Mouse (Mus musculus) forebrain, embryonic 13.5 days (tissue): ENCODE measurements around the gene Sppl2b. TPM values are rescaled to one million over a fixed set of nuclear protein-coding genes. Genes with fewer than 3 reads are reported as not detected.

Experiments used
- ATAC-seq: fragments of 200-750 bp; cut with Nextera tagmentation; 2 replicates; pipeline ENCODE4 v1.8.0; 2017
- H3K27ac ChIP-seq: fragments of 300-500 bp; sonication (generic); 2 replicates; pipeline ENCODE4 v1.5.1; 2015; ENCODE audit warnings: inconsistent platforms, mild to moderate bottlenecking, moderate library complexity
- H3K27me3 ChIP-seq: fragments of 300-500 bp; sonication (generic); 2 replicates; pipeline ENCODE4 v1.6.1; 2015; ENCODE audit warnings: mild to moderate bottlenecking, inconsistent platforms
- H3K36me3 ChIP-seq: fragments of 300-500 bp; sonication (generic); 2 replicates; pipeline ENCODE4 v1.6.1; 2015; ENCODE audit warnings: mild to moderate bottlenecking, inconsistent platforms; ENCODE audit not compliant: poor library complexity, severe bottlenecking
- H3K4me1 ChIP-seq: fragments of 300-500 bp; sonication (generic); 2 replicates; pipeline ENCODE4 v1.6.1; 2015; ENCODE audit warnings: inconsistent platforms
- H3K4me2 ChIP-seq: fragments of 300-500 bp; sonication (generic); 2 replicates; pipeline ENCODE4 v1.6.1; 2015; ENCODE audit warnings: inconsistent platforms, mild to moderate bottlenecking, moderate library complexity
- H3K4me3 ChIP-seq: fragments of 300-500 bp; sonication (generic); 2 replicates; pipeline ENCODE4 v1.5.1; 2015; ENCODE audit warnings: mild to moderate bottlenecking, inconsistent platforms
- H3K9ac ChIP-seq: fragments of 300-500 bp; sonication (generic); 2 replicates; pipeline ENCODE4 v1.6.1; 2015; ENCODE audit warnings: mild to moderate bottlenecking, inconsistent platforms
- H3K9me3 ChIP-seq: fragments of 300-500 bp; sonication (generic); replicated peaks from 2 replicates; pipeline ENCODE4 v1.6.1; 2016; ENCODE audit warnings: inconsistent platforms
- WGBS: fragments of 180-500 bp; shearing (Covaris S2); methylation state at CpG from one replicate; pipeline ENCODE4 v1.1.7; 2015; 5-methylcytosine and 5-hydroxymethylcytosine counted together
- polyA plus RNA-seq: library from polyadenylated mRNA; unstranded; fragments of >200 nt; fragmentation: Nextera tagmentation; extraction: Ambion mirVana; gene quantifications from 2 replicates; pipeline ENCODE4 v1.2.1, GENCODE M21; 2015

Sppl2b gene
- polyA plus RNA-seq, 1 experiment from 2014 or later, result 40.1 TPM

DNA sequence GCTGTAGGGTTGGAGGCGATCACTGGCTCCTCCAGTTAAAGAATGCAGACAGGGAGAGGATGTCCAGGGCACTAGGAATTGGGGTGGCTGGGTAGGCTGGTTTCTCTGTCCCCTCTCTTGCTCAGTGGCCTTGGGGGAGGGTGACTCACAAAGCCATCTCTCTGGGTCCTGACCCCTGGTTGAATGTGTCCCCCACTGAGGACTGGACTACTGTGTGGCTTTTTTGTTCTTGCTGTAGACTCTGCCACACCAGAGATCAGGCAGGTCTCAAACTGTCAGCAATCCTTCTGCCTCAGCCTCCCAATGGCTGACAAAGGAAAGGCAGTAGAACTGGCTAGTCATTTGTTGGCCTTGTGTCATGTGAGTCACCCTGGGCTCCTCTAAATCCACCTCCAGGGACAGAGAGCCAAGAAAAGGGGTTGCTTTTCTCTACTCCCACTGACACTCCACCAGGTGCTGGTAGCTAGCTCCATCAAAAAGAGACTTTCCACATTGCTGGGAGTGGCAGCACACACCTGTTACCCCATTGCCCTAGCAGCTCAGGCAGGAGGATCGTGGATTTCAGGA is 16.6 kb upstream of the Sppl2b start:
- H3K9ac ChIP-seq, result no peak overlapping the region
- no peak overlapping the region for H3K4me3 ChIP-seq
- H3K27me3 ChIP-seq, result peaks cover 44% of the 10 kb centered on the region
- H3K4me2 ChIP-seq, result no peak overlapping the region
- H3K4me1 ChIP-seq, result peaks cover 11% of the 10 kb centered on the region
- H3K9me3 ChIP-seq, result no peaks in the 10 kb centered on the region
- WGBS, result 73% methylated on average over 2 of the region's 2 CpGs
- no peak for ATAC-seq
- 0 out of 2 replicates have a peak, but pooled peaks cover 3% of the 10 kb centered on the region for H3K36me3 ChIP-seq
- no peak overlapping the region for H3K27ac ChIP-seq

DNA sequence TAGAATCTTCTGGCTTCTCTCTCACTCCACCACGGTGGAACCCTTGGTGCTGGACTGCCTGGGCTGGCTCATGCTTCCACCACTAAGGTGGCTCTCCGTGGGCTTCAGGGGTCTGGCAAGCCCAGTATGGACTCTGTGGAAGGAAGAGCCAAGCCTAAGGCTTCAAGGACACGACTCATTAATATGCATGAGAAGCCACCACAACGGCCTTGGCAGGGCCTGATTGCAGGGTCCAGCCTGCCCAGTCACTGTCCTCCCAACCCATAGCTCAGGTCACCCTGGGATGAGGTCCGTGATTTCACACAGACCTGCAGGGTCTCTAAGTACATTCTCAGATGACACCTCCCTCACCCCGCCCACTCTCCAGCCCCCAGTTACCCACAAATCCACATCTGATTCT is 15.2 kb upstream of the Sppl2b start:
- no peak overlapping the region for H3K4me3 ChIP-seq
- H3K27ac ChIP-seq, result no peak overlapping the region
- peaks cover 21% of the 10 kb centered on the region for H3K4me1 ChIP-seq
- WGBS, result 68% methylated on average over 6 of the region's 6 CpGs
- H3K9ac ChIP-seq, result no peak overlapping the region
- peaks cover 44% of the 10 kb centered on the region for H3K27me3 ChIP-seq
- no peak for ATAC-seq
- no peak overlapping the region for H3K4me2 ChIP-seq
- no peaks in the 10 kb centered on the region for H3K9me3 ChIP-seq
- 0 out of 2 replicates have a peak, but pooled peaks cover under 1% of the 10 kb centered on the region for H3K36me3 ChIP-seq

- Histone ChIP-seq H3K9me3 (no peaks in the 10 kb centered on the region), H3K9ac (no peak overlapping the region), H3K4me3 (no peak overlapping the region), H3K27ac (no peak overlapping the region), H3K27me3 (peaks cover 41% of the 10 kb centered on the region), H3K4me1 (peaks cover 15% of the 10 kb centered on the region), H3K36me3 (no peaks in the 10 kb centered on the region), H3K4me2 (no peak overlapping the region)
- no peak for ATAC-seq
- 73% methylated on average over 2 of the region's 2 CpGs for WGBS
These were observed 13.4 kb upstream of the Sppl2b start for GRCm38 (mm10) chr10:80841685-80842084.

GRCm38 (mm10) chr10:80842334-80842733 is 12.7 kb upstream of the Sppl2b start:
- Histone ChIP-seq H3K4me3 (no peak overlapping the region), H3K4me1 (peaks cover 15% of the 10 kb centered on the region), H3K4me2 (no peak overlapping the region), H3K9ac (no peak overlapping the region), H3K36me3 (no peaks in the 10 kb centered on the region), H3K27me3 (peaks cover 41% of the 10 kb centered on the region), H3K9me3 (no peaks in the 10 kb centered on the region), H3K27ac (no peak overlapping the region)
- WGBS, result 82% methylated on average over 15 of the region's 15 CpGs
- ATAC-seq, result no peak

DNA sequence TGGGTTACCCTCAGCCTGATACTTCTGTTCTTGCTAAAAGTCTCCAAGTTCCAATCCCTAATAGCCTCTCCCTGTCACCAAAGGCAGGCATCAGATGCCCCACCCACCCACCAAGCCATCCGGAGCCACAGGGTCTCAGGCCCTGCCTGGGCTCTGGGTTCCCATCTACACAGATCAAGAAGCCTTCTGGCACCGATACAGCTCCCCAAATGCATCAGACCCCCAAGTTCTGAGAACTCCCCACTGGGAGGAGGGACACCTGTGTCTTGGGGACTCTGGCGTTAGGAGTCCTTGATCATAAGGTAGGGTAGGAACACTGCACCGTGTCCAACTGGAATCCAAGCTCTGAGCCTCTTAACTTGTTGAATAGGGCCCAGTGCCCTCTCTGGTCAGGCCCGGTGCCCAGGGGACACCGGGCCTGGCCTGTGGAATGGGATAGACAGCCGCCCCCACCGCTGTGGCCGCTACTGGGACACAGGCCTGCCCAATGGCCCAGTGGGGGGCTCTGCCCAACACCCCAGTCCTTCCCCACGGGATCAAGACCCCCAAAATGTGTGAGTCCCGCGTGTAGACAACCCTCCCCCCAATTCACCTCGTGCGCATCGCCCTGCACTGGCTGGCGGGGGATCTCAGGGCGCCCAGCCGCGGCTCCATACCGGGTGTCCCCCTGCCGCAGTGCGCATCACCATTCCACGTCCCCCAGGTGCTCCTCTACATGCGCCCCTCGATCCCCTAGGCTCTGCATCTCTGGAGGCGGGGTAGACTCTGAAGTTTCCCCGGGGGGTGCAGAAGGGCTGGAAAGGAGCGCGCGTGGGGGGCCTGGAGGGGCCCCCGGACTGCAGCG is 11.8 kb upstream of the Sppl2b start:
- Histone ChIP-seq H3K4me3 (peak overlapping the region; percentile 47), H3K27ac (no peak overlapping the region), H3K9ac (peak overlapping the region; percentile 72), H3K4me2 (peak overlapping the region; percentile 86), H3K4me1 (peaks cover 15% of the 10 kb centered on the region), H3K36me3 (no peaks in the 10 kb centered on the region), H3K27me3 (peaks cover 41% of the 10 kb centered on the region), H3K9me3 (no peaks in the 10 kb centered on the region)
- 8% methylated on average over 31 of the region's 32 CpGs for WGBS
- 0 out of 2 replicates have a peak, but pooled peaks have one; percentile 24 for ATAC-seq

- peak within 1 kb of the TSS; percentile 72 for H3K9ac ChIP-seq
- H3K27me3 ChIP-seq, result peaks cover 41% of the 10 kb centered on the region
- H3K4me2 ChIP-seq, result peak within 1 kb of the TSS; percentile 86
- H3K27ac ChIP-seq, result no peak within 1 kb of the TSS
- H3K4me3 ChIP-seq, result peak within 1 kb of the TSS; percentile 47
- H3K36me3 ChIP-seq, result no peaks in the 10 kb centered on the region
- no peaks in the 10 kb centered on the region for H3K9me3 ChIP-seq
- 5% methylated on average over 43 of the region's 51 CpGs for WGBS
- ATAC-seq, result peak; percentile 59
- H3K4me1 ChIP-seq, result peaks cover 15% of the 10 kb centered on the region
These were observed 11.0 kb upstream of the Sppl2b start, which contains the start of gene Lingo3 for GRCm38 (mm10) chr10:80843931-80844547. Gene Lingo3 (minus strand): TSS chr10:80844039.

GRCm38 (mm10) chr10:80845055-80845693 is 9.9 kb upstream of the Sppl2b start:
- WGBS, result 64% methylated on average over 8 of the region's 8 CpGs
- no peaks in the 10 kb centered on the region for H3K9me3 ChIP-seq
- no peak for ATAC-seq
- no peak overlapping the region for H3K9ac ChIP-seq
- peaks cover 15% of the 10 kb centered on the region for H3K4me1 ChIP-seq
- no peak overlapping the region for H3K27ac ChIP-seq
- peaks cover 8% of the 10 kb centered on the region; the same call in 1 of the 2 replicates for H3K36me3 ChIP-seq
- no peak overlapping the region for H3K4me3 ChIP-seq
- no peak overlapping the region for H3K4me2 ChIP-seq
- peaks cover 41% of the 10 kb centered on the region for H3K27me3 ChIP-seq

GRCm38 (mm10) chr10:80845732-80846131 is 9.3 kb upstream of the Sppl2b start:
- 81% methylated on average over 12 of the region's 12 CpGs for WGBS

DNA sequence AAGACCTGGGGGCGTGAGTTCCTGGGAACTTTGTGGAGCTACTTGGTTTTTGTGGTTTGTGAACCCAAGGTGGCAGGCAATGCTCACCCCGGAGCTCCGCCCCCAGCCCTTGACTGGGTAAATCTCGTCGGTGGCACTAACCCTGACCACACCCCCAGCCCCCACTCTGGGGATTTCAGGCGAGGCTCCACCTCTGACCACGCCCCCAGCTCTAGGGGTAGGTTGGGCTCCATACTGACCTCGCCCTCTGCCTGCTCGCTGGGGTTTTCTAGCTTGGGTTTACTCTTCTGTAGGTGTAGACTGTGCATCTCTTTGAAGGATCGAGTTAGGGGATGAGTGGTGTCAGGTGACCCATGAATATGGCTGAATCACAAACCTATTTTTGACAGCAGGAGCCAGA is 6.5 kb upstream of the Sppl2b start:
- Histone ChIP-seq H3K4me2 (no peak overlapping the region), H3K4me3 (no peak overlapping the region), H3K36me3 (peaks cover 35% of the 10 kb centered on the region), H3K9ac (no peak overlapping the region), H3K27ac (no peak overlapping the region), H3K27me3 (peaks cover 24% of the 10 kb centered on the region), H3K9me3 (no peaks in the 10 kb centered on the region), H3K4me1 (peaks cover 12% of the 10 kb centered on the region)
- no peak for ATAC-seq
- WGBS, result 10% methylated on average over 10 of the region's 10 CpGs

More at GRCm38 (mm10) chr10:80845732-80846131, 9.3 kb upstream of the Sppl2b start:
- Histone ChIP-seq H3K9me3 (no peaks in the 10 kb centered on the region), H3K9ac (no peak overlapping the region), H3K4me3 (no peak overlapping the region), H3K4me1 (peaks cover 15% of the 10 kb centered on the region), H3K27me3 (peaks cover 41% of the 10 kb centered on the region), H3K27ac (no peak overlapping the region), H3K4me2 (no peak overlapping the region), H3K36me3 (peaks cover 12% of the 10 kb centered on the region; the same call in 1 of the 2 replicates)
- no peak for ATAC-seq

- ATAC-seq, result 0 out of 2 replicates have a peak, but pooled peaks have one; percentile 7
- 18% methylated on average over 11 of the region's 11 CpGs for whole genome bisulfite sequencing
These were observed 636 bp downstream of the Sppl2b start for GRCm38 (mm10) chr10:80855749-80856073.

GRCm38 (mm10) chr10:80856267-80856666 is 1.2 kb downstream of the Sppl2b start:
- peaks cover 42% of the 10 kb centered on the region for H3K4me1 ChIP-seq
- WGBS, result 67% methylated on average over 3 of the region's 3 CpGs

More at GRCm38 (mm10) chr10:80855749-80856073, 636 bp downstream of the Sppl2b start:
- no peak overlapping the region for H3K27ac ChIP-seq
- H3K36me3 ChIP-seq, result peaks cover 27% of the 10 kb centered on the region
- H3K9me3 ChIP-seq, result no peaks in the 10 kb centered on the region
- H3K9ac ChIP-seq, result peak overlapping the region; percentile 89
- peak overlapping the region; percentile 97 for H3K4me2 ChIP-seq
- peak overlapping the region; percentile 77 for H3K4me3 ChIP-seq
- H3K4me1 ChIP-seq, result peaks cover 42% of the 10 kb centered on the region
- no peaks in the 10 kb centered on the region for H3K27me3 ChIP-seq

More at GRCm38 (mm10) chr10:80856267-80856666, 1.2 kb downstream of the Sppl2b start:
- peak overlapping the region; percentile 97 for H3K4me2 ChIP-seq
- H3K36me3 ChIP-seq, result peaks cover 25% of the 10 kb centered on the region
- H3K9ac ChIP-seq, result peak overlapping the region; percentile 89
- no peaks in the 10 kb centered on the region for H3K27me3 ChIP-seq
- no peak overlapping the region for H3K27ac ChIP-seq
- no peak for ATAC-seq
- H3K9me3 ChIP-seq, result no peaks in the 10 kb centered on the region
- H3K4me3 ChIP-seq, result peak overlapping the region; percentile 77
